Mouse (Mus musculus): ENCODE measurements around the gene Tfam. TPM values are rescaled to one million over a fixed set of nuclear protein-coding genes. Genes with fewer than 3 reads are reported as not detected.

Gene Tfam
- polyA plus RNA-seq, 1 experiment from 2014 or later: 74.2 TPM

DNA sequence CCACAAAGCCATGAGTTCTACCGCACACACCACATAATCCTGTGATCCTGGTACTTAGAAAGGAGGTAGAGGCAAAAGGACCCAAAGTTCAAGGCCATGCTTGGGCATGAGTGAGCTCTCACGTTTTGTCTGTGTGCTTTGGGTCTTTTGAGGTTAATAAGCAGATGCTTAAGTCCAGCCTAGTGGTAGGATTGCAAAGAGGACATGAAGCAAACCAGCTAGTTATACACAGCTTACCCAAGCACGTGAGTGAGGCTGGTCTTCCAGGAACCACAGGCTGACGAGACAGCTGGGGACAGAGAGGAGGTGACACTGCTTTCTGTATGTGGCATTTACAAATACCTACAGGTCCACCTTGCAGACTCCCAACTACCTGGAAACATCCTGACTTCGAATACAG, 14.3 kb upstream of the Tfam start:
- no peak for ATAC-seq (ENCODE audit: insufficient read depth, low FRiP score, low read depth)
- H3K9ac ChIP-seq: no peak overlapping the region
- no peaks in the 10 kb centered on the region for H3K27me3 ChIP-seq (replicated peaks)
- 74% methylated on average over 5 of the region's 5 CpGs for WGBS
- no peak overlapping the region for H3K27ac ChIP-seq
- 0 out of 2 replicates have a peak, but pooled peaks cover 4% of the 10 kb centered on the region for H3K36me3 ChIP-seq
- H3K4me1 ChIP-seq: no peaks in the 10 kb centered on the region
- H3K9me3 ChIP-seq: no peaks in the 10 kb centered on the region
- no peak overlapping the region for H3K4me2 ChIP-seq
- H3K4me3 ChIP-seq (replicated peaks): no peak overlapping the region

DNA sequence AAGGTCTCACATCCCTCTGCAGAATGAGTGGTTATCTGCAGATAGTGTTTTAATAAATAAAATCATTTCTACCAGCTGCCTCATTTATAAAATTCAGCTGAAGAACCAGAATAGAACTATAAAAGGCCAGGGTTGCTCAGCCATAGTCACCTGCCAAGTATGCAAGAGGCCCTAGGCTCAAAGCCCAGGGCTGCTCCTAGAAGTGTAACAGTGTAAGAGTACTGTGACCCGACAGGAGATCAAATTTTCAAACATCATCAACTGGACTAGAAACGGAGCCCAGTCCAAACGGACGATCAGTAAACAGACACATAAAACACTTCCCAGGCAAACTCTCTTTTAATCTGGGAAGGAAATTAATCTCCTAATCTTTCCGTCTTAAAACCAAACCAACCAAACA, 13.8 kb upstream of the Tfam start:
- no peak overlapping the region for H3K27ac ChIP-seq
- 64% methylated on average over 5 of the region's 5 CpGs for WGBS

DNA sequence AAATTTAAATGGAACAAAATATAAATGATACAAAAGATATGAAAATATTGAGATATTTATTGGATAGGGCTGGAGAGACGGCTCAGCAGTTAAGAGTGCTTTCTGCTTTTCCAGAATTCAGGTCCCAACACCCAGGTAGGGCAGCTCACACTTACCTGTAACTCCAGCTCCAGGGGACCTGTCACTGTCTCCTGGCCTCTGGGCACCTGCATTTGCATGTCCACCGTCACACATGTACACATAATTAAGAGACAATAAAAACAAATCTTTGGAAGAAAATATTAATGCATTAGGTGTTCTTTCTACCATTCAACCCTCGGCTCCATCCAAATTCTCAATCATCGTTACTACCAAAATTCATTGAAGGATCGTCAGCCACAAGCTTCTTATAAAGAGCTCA, 13.2 kb upstream of the Tfam start:
- Histone ChIP-seq H3K9ac (no peak overlapping the region), H3K27ac (no peak overlapping the region)
- 88% methylated on average over 5 of the region's 5 CpGs for WGBS

More for the DNA sequence above, 13.8 kb upstream of the Tfam start:
- no peak overlapping the region for H3K9ac ChIP-seq
- H3K27me3 ChIP-seq (replicated peaks): no peaks in the 10 kb centered on the region
- no peaks in the 10 kb centered on the region for H3K4me1 ChIP-seq
- no peaks in the 10 kb centered on the region for H3K9me3 ChIP-seq
- ATAC-seq (ENCODE audit: insufficient read depth, low FRiP score, low read depth): no peak
- H3K4me2 ChIP-seq: no peak overlapping the region
- 0 out of 2 replicates have a peak, but pooled peaks cover 4% of the 10 kb centered on the region for H3K36me3 ChIP-seq
- no peak overlapping the region for H3K4me3 ChIP-seq (replicated peaks)

DNA sequence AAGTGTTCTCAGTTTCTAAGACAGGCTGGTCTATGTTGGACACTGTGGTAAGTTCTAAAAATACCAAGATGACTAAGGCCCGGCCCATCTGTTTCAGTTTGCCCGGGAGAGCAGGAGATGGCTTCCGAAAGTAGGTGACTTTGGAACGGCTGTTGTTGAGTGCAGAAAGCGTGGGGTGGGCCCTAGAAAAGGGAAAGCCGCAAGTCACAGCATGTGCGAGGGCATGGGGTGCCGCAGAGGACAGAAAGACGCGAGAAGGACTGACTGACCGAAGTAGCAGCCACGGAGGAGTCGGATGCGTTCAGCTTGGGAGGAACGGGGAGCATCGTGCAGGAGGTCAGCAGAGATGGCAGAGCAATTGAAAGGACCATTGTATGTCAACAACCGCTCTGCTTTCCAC, 12.4 kb upstream of the Tfam start:
- Histone ChIP-seq H3K36me3 (0 out of 2 replicates have a peak, but pooled peaks cover 2% of the 10 kb centered on the region), H3K9ac (no peak overlapping the region), H3K27ac (no peak overlapping the region), H3K27me3 (replicated peaks) (no peaks in the 10 kb centered on the region), H3K4me2 (no peak overlapping the region), H3K9me3 (no peaks in the 10 kb centered on the region), H3K4me3 (replicated peaks) (no peak overlapping the region), H3K4me1 (no peaks in the 10 kb centered on the region)
- 77% methylated on average over 17 of the region's 17 CpGs for whole genome bisulfite sequencing
- no peak for ATAC-seq (ENCODE audit: insufficient read depth, low FRiP score, low read depth)

More for the DNA sequence above, 13.2 kb upstream of the Tfam start:
- Histone ChIP-seq H3K9me3 (no peaks in the 10 kb centered on the region), H3K4me3 (replicated peaks) (no peak overlapping the region), H3K36me3 (0 out of 2 replicates have a peak, but pooled peaks cover 4% of the 10 kb centered on the region), H3K27me3 (replicated peaks) (no peaks in the 10 kb centered on the region), H3K4me1 (no peaks in the 10 kb centered on the region), H3K4me2 (no peak overlapping the region)
- ATAC-seq (ENCODE audit: insufficient read depth, low FRiP score, low read depth): no peak

DNA sequence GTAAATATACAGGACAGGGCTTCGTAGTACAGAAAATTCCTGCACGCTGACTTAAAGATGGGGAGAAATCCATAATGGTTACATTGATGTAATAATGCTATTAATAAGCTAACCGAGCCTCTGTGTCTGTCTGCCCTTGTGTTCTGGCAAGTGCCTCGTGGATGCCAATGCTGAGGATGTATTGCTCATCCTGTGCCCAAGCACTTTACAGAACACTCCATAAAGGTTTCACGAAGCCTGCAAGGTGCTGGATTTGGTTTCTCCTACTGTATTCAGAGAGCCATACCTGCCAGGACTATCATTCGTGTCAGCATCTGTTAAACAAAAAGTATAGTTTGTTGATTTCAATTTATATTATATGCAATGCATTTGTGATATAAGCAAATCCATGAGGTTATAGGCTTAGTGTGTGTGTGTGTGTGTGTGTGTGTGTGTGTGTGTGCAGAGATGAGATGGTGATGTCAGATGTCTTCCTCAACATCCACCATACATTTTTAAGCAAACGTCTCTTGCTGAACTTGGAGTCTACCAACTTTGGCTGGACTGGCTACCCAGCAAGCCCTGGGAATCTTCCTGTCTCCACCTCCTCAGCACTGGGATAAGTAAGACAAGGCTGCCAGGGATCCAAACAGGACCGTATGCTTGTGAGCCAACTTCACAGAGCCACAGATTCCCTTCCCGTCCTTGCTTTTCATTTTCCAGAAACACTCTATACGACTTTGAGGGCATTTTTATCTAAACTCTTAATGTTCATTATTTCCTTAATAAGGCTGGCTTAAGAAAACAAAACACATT, 11.2 kb upstream of the Tfam start:
- Histone ChIP-seq H3K9ac (no peak overlapping the region), H3K27me3 (replicated peaks) (no peaks in the 10 kb centered on the region), H3K4me1 (no peaks in the 10 kb centered on the region), H3K4me2 (no peak overlapping the region), H3K36me3 (no peaks in the 10 kb centered on the region), H3K4me3 (replicated peaks) (no peak overlapping the region), H3K27ac (no peak overlapping the region), H3K9me3 (no peaks in the 10 kb centered on the region)
- 72% methylated on average over 10 of the region's 10 CpGs for WGBS
- no peak for ATAC-seq (ENCODE audit: insufficient read depth, low FRiP score, low read depth)

DNA sequence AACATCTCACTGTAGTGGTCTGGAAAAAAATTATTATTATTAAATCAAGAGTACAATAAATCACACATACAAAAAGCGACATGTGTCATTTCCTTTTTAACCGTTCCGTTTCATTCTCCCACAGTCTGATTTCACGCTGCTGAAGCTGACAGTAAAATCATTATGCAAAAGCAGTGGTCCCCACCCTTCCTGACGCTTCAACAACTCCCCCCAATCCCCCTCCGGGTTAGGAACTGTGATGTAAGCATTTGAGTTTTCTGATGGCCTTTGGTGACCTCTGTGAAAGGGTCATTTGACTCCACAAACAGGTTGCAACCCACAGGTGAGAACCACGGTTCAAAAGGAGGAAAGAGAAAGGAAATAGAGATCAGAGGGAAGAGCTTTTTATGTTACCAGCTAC, 8.9 kb upstream of the Tfam start:
- Histone ChIP-seq H3K9me3 (no peaks in the 10 kb centered on the region), H3K9ac (no peak overlapping the region), H3K36me3 (no peaks in the 10 kb centered on the region), H3K27me3 (replicated peaks) (no peaks in the 10 kb centered on the region), H3K27ac (no peak overlapping the region), H3K4me2 (no peak overlapping the region), H3K4me1 (no peaks in the 10 kb centered on the region), H3K4me3 (replicated peaks) (no peak overlapping the region)
- no peak for ATAC-seq (ENCODE audit: insufficient read depth, low FRiP score, low read depth)
- WGBS: 38% methylated on average over 7 of the region's 7 CpGs

DNA sequence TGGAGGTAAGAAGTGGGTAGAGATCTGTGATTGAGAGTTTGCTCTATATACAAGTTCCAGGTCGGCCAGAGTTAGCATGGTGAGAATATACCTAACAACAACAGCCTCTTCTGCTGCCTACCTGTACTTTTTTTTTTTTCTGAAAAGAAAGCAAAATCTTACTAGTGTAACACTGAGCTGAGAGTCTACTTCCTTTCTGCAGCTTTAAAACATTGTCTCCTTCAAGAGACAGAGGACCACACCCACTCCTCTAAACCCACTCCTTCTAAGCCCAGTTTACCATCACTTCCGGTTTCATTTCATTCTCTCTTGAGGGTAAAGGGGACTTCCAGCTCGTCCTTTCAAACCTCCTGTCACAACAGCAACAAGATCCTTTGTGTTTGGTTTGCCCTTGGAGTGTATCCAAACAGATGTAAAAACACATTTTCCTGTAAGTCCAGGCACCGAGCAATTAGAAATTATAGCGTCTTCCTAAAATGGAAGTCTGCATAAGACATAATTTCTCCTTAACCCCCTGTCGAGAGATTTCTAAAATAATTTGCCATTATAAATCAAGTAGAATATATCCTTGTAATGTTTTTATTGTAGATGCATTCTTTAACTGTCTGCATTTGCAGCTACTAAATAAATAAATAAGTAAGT, 1.5 kb upstream of the Tfam start:
- Histone ChIP-seq H3K4me2 (0 out of 2 replicates have a peak overlapping the region, but pooled peaks have one; percentile 27), H3K36me3 (peaks cover 8% of the 10 kb centered on the region; the same call in 1 of the 2 replicates), H3K4me1 (peaks cover 3% of the 10 kb centered on the region; the same call in 1 of the 2 replicates), H3K27ac (no peak overlapping the region), H3K4me3 (replicated peaks) (no peak overlapping the region; the same call in 1 of the 2 replicates), H3K9me3 (no peaks in the 10 kb centered on the region), H3K9ac (no peak overlapping the region), H3K27me3 (replicated peaks) (no peaks in the 10 kb centered on the region)
- ATAC-seq (ENCODE audit: insufficient read depth, low FRiP score, low read depth): no peak
- 43% methylated on average over 6 of the region's 6 CpGs for WGBS

DNA sequence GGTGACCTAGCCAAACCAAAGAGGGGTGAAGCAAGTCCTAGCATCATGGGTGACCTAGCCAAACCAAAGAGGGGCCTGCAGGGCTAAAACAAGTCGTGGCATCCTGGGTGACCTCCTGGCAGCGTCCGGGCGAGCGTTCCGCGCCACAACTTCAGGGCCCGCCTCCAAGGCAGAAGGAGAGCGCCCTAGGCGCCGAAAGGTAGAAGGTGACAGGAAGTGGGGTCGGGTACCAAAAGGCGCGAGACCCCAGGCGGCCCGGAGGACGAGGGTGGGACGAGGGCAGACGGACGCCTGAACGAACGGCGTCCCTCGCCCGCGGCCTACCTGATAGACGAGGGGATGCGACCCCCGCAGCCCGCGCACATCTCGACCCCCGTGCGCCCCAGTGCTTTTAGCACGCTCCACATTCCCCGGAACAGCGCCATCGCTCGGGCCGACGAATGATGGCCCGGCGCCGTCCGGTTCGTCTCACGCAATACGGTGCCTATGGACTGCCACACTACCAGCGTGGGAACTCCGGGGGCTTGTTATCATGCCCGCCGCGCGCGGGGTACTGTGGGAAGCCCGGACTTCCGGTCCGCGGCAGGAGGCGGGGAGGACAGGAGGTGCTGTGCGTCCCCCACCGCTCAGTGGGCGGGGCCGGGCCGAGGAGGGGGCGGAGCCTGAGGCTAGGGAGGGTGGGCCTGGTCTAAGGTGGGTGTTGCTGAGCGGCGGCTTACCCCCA, 402 bp downstream of the Tfam start:
- peaks cover 3% of the 10 kb centered on the region; the same call in 1 of the 2 replicates for H3K4me1 ChIP-seq
- H3K36me3 ChIP-seq: peaks cover 18% of the 10 kb centered on the region
- WGBS: under 1% methylated on average over 67 of the region's 68 CpGs
- H3K4me2 ChIP-seq: peak overlapping the region; percentile 69
- ATAC-seq (ENCODE audit: insufficient read depth, low FRiP score, low read depth): peak; percentile 98
- peak overlapping the region; percentile 92 for H3K9ac ChIP-seq
- peak overlapping the region; percentile 70 for H3K27ac ChIP-seq
- peak overlapping the region; percentile 86 for H3K4me3 ChIP-seq (replicated peaks)
- H3K27me3 ChIP-seq (replicated peaks): no peaks in the 10 kb centered on the region
- H3K9me3 ChIP-seq: no peaks in the 10 kb centered on the region

DNA sequence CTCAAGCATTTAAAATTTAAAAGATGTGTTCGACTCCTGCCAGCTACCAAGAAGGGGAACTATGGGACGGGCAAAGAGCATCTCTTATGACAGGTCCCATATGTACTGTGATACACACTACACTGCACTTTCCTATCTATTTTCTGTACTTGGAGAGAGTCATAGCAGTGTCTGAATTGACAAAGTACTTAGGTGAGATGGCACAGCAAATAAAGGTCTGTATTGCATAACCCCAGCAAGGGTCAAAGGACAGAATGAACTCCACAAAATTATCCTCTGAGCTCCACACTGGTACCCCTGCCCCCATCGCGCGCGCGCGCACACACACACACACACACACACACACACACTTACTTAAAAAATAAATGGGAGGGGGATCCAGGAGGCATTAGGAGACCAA, 4.0 kb downstream of the Tfam start:
- no peaks in the 10 kb centered on the region for H3K27me3 ChIP-seq (replicated peaks)
- H3K4me3 ChIP-seq (replicated peaks): no peak overlapping the region
- H3K9ac ChIP-seq: no peak overlapping the region
- no peak overlapping the region for H3K4me2 ChIP-seq
- no peak for ATAC-seq (ENCODE audit: insufficient read depth, low FRiP score, low read depth)
- no peak overlapping the region for H3K27ac ChIP-seq
- H3K36me3 ChIP-seq: peaks cover 36% of the 10 kb centered on the region
- H3K9me3 ChIP-seq: no peaks in the 10 kb centered on the region
- H3K4me1 ChIP-seq: peaks cover 3% of the 10 kb centered on the region; the same call in 1 of the 2 replicates
- 93% methylated on average over 8 of the region's 8 CpGs for WGBS

DNA sequence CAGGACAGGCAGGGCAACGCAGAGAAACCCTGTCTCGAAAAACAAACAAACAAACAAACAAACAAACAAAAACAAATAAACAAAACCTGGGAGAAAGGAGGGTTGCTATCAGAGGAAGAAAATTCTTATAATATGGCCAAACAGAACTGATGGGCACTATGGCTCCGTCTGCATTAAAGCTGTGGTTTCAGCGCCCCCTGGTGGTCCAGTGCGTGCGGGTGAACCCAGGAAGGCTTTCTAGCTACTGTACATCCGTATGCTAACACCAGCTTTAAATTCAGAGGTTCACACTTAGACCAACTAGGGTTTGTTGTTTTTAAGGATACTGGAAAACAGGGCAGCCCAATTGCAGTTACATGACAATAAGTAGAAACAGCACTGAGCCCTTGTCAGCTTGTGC, 12.2 kb downstream of the Tfam start:
- H3K36me3 ChIP-seq: peaks cover 40% of the 10 kb centered on the region

DNA sequence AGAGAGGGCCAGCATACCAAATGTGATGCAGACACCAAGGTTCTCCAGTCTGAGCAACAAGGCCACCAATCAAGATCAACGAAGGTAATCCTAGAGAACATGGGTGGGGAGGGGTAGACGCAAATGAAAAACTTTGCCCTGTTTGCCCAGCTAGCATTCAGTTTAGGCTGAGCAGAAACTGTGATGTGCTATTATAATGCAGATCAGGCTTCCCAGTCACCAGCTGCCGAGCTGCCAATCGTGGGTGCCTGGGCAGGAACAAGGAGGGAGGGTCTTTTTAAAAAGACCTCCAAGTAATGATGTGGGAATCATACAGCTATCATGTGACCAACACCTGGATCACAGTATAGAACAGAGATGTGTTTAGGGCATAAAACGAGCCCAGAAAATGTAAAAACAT, 15.0 kb downstream of the Tfam start:
- no peak for ATAC-seq (ENCODE audit: insufficient read depth, low FRiP score, low read depth)
- H3K27me3 ChIP-seq (replicated peaks): no peaks in the 10 kb centered on the region
- H3K4me1 ChIP-seq: no peaks in the 10 kb centered on the region
- no peak overlapping the region for H3K4me3 ChIP-seq (replicated peaks)
- no peak overlapping the region for H3K9ac ChIP-seq
- peaks cover 17% of the 10 kb centered on the region for H3K36me3 ChIP-seq
- no peaks in the 10 kb centered on the region for H3K9me3 ChIP-seq
- H3K4me2 ChIP-seq: no peak overlapping the region
- H3K27ac ChIP-seq: no peak overlapping the region
- 86% methylated on average over 5 of the region's 5 CpGs for WGBS

More for the DNA sequence above, 12.2 kb downstream of the Tfam start:
- no peak overlapping the region for H3K27ac ChIP-seq
- H3K4me1 ChIP-seq: no peaks in the 10 kb centered on the region
- 34% methylated on average over 7 of the region's 7 CpGs for WGBS
- no peak overlapping the region for H3K4me2 ChIP-seq
- H3K27me3 ChIP-seq (replicated peaks): no peaks in the 10 kb centered on the region
- no peak for ATAC-seq (ENCODE audit: insufficient read depth, low FRiP score, low read depth)
- no peak overlapping the region for H3K4me3 ChIP-seq (replicated peaks)
- H3K9ac ChIP-seq: no peak overlapping the region
- H3K9me3 ChIP-seq: no peaks in the 10 kb centered on the region

DNA sequence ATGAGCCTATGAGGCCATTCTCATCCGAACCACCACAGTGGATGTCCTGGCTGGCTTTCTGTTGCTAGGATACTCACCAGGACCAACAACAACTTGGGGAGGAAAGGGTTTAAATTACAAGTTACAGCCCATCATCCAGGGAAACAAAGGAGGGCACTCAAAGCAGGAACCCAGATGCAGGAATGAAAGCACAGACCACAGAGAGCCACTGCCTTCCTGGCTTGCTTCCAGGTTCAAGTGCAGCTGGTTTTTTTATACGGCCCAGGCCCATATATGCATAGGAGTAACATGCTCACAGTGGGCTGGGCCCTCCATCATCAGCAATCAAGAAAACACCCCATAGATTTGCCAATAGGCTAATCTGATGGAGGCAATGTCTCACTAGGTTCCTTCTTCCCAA, 15.4 kb downstream of the Tfam start:
- no peak overlapping the region for H3K4me2 ChIP-seq
- no peaks in the 10 kb centered on the region for H3K27me3 ChIP-seq (replicated peaks)
- H3K27ac ChIP-seq: no peak overlapping the region
- H3K36me3 ChIP-seq: peaks cover 15% of the 10 kb centered on the region
- H3K4me3 ChIP-seq (replicated peaks): no peak overlapping the region
- H3K9ac ChIP-seq: no peak overlapping the region
- no peaks in the 10 kb centered on the region for H3K4me1 ChIP-seq
- no peak for ATAC-seq (ENCODE audit: insufficient read depth, low FRiP score, low read depth)
- WGBS: 91% methylated on average over 2 of the region's 2 CpGs
- no peaks in the 10 kb centered on the region for H3K9me3 ChIP-seq
